In the genomic region with DNA sequence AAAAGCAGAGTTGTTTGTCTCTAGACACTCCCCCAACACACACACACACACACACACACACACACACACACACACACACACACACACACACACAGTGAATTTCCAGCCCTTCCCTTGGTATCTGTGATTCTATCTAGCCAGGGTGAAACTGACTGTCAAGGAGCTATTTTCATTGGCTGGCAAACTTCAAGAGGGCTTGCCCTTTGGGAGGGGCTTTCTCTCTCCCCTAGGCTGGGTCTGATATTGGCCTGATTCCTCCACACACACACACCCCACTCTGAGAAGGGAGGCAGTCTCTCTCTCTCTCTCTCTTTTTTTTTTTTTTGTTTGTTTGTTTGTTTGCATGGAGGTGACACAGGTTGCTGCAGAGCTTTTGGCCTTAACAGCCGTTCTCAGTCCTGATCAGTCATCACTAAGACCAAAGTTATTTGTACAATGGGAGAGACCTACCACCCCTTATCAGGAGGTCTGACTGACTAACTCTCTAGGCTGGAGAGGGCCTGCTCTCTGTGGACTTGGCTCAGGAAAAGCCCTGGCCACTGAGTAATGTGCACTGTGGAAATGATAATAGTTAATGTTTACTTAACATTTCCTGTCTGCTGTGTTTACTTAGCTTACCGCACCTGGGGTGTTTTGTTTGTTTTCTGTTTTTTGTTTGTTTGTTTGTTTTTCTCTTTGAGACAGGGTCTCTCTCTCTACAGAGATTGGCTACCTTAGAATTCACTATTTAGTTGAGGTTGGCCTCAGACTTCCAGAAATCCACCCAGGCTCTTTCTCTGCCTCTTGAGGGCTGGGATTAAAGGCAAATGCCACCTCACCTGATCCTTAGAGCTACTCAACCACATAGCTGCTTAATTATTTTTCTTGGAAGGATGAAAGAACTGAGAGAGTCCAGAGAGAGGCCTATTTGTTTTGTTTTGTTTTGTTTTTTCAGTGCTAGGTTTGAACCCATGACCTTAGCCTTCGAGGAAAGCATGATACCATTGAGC, we compare ENCODE assay signal across 15 mouse cellular contexts. TPM values are rescaled to one million over a fixed set of nuclear protein-coding genes. Genes with fewer than 3 reads are reported as not detected.
DNase-seq lines count a peak whose midpoint lies in the region; ATAC-seq and TF ChIP-seq lines count a peak whose summit lies in the region.
"Had no signal": no experiment of that assay in that cellular context is flagged by ENCODE, and none has a peak within 500 bp of the region (broad histone marks: within the 10 kb centered on the region; RNA-seq: fewer than 3 reads in every experiment).

No protein-coding gene starts in this region.

- intact Hi-C loops in gastrocnemius, postnatal 14 days (cut with DNase I; ENCODE audit: low total_unique reads): no loop called here

- no peaks in the 10 kb centered on the region for H3K27me3 ChIP-seq in kidney, adult 2 months (replicated peaks; ENCODE audit: control insufficient read depth, insufficient read depth, low read length)
- no peaks in the 10 kb centered on the region for H3K27me3 ChIP-seq in hindbrain, embryonic 10.5 days (ENCODE audit: insufficient read depth, poor library complexity, severe bottlenecking)
- H3K27me3 ChIP-seq: embryonic facial prominence, embryonic 13.5 days had no signal

- DNase-seq in kidney, adult 2 months: peak; percentile 63
- DNase-seq in kidney, adult 11 months: no peak
- peak; percentile 50 for DNase-seq in 3T3-L1 (ENCODE audit: low read depth, low spot score)
- DNase-seq in kidney, postnatal 36 days: peak; percentile 43 to 48
- DNase-seq in hindbrain, embryonic 10.5 days (ENCODE audit: low spot score): no peak
- DNase-seq in frontal cortex, postnatal 25 days (ENCODE audit: low spot score in 2 of 2): no peak
- DNase-seq in gastrocnemius, postnatal 14 days: no peak
- DNase-seq: cerebellum, adult 2 months; gastrocnemius, postnatal 36 days; heart, postnatal 36 days; lung, adult 2 months had no signal

- no peak overlapping the region for H3K4me3 ChIP-seq in kidney, adult 2 months (ENCODE audit: insufficient read depth, low read depth, low read length)
- H3K4me3 ChIP-seq in hindbrain, embryonic 10.5 days: no peak overlapping the region
- H3K4me3 ChIP-seq: embryonic facial prominence, embryonic 13.5 days; heart, embryonic 12.5 days had no signal

- peaks cover 16% of the 10 kb centered on the region; the same call in 1 of the 2 replicates for H3K4me1 ChIP-seq in kidney, adult 2 months (ENCODE audit: control insufficient read depth, insufficient read depth, low read length)
- H3K4me1 ChIP-seq in hindbrain, embryonic 10.5 days (replicated peaks): no peaks in the 10 kb centered on the region; the same call in 1 of the 2 replicates
- H3K4me1 ChIP-seq: embryonic facial prominence, embryonic 13.5 days had no signal

- 0 out of 2 replicates have a peak, but pooled peaks have one; percentile 37 for ATAC-seq in megakaryocyte-erythroid progenitor cell, adult 5-6 weeks (replicated peaks; ENCODE audit: low FRiP score, low TSS enrichment, poor library complexity, severe bottlenecking)
- ATAC-seq: midbrain, embryonic 16.5 days had no signal

- no peak for TF ChIP-seq CTCF in kidney, adult 2 months (conservative IDR thresholded peaks at IDR 0.05; ENCODE audit: insufficient read depth, insufficient read length, low read depth, low read length)

- H3K36me3 ChIP-seq in kidney, adult 2 months (ENCODE audit: control insufficient read depth, insufficient read depth, low read length): no peaks in the 10 kb centered on the region
- no peaks in the 10 kb centered on the region for H3K36me3 ChIP-seq in hindbrain, embryonic 10.5 days
- H3K36me3 ChIP-seq: embryonic facial prominence, embryonic 13.5 days; heart, embryonic 12.5 days had no signal

- no peaks in the 10 kb centered on the region for H3K9me3 ChIP-seq in hindbrain, embryonic 10.5 days
- H3K9me3 ChIP-seq: embryonic facial prominence, embryonic 13.5 days; heart, embryonic 12.5 days had no signal

- TF ChIP-seq POLR2A in kidney, adult 2 months (IDR thresholded peaks at IDR 0.05; ENCODE audit: low read depth, low read length): no peak

- H3K27ac ChIP-seq in kidney, adult 2 months (ENCODE audit: insufficient read depth, low read depth, low read length): no peak overlapping the region
- H3K27ac ChIP-seq in hindbrain, embryonic 10.5 days: no peak overlapping the region
- H3K27ac ChIP-seq: embryonic facial prominence, embryonic 13.5 days had no signal

- WGBS in kidney, adult 2 months: 18% methylated on average over 3 of the region's 3 CpGs
- 69% methylated on average over 3 of the region's 3 CpGs for WGBS in hindbrain, embryonic 10.5 days

RNA-seq across cellular contexts. Expression of a gene that starts 14.4 kb away (rescaled TPM):
- 68.7 and 81.7 TPM in 2 replicates for polyA plus RNA-seq in kidney, adult 2 months (2012; rRNA removed)
- not detected in 2 replicates for total RNA-seq in megakaryocyte-erythroid progenitor cell, adult 5-6 weeks (2014; fragmentation: Nextera tagmentation)
- 0.61 TPM in 1 of 2 replicates, not detected in the other for total RNA-seq in megakaryocyte-erythroid progenitor cell, adult 5-6 weeks (2017)
- 9.0 and 10.5 TPM in 2 replicates for polyA plus RNA-seq in hindbrain, embryonic 10.5 days (2016; fragmentation: Nextera tagmentation; extraction: Ambion mirVana)
- 1 to 10 TPM in 1 of 2 experiments, under 1 TPM in 1; 0.55 to 1.4 TPM for total RNA-seq in gastrocnemius, postnatal 14 days (2021)
- total RNA-seq: heart, postnatal 36 days had no signal

RNA-seq across cellular contexts. Expression of a gene that starts 15.5 kb away (rescaled TPM):
- polyA plus RNA-seq in kidney, adult 2 months (2012; rRNA removed): 34.0 and 102 TPM in 2 replicates
- total RNA-seq in megakaryocyte-erythroid progenitor cell, adult 5-6 weeks (2014; fragmentation: Nextera tagmentation): 32.9 and 41.2 TPM in 2 replicates
- total RNA-seq in megakaryocyte-erythroid progenitor cell, adult 5-6 weeks (2017): 12.5 and 19.6 TPM in 2 replicates
- 6.2 and 8.0 TPM in 2 replicates for polyA plus RNA-seq in hindbrain, embryonic 10.5 days (2016; fragmentation: Nextera tagmentation; extraction: Ambion mirVana)
- total RNA-seq in gastrocnemius, postnatal 14 days (2021): 100 to 1,000 TPM; 107 to 123 TPM

Comparison
In these comparisons a context has a peak if more than half of its experiments do, and no peak if none do; other contexts are left out.
1. DNase-seq: peak in kidney, adult 2 months (single experiment), 3T3-L1 (single experiment) and kidney, postnatal 36 days (2 of 2); none in kidney, adult 11 months (single experiment), hindbrain, embryonic 10.5 days (single experiment), frontal cortex, postnatal 25 days (0 of 2) and gastrocnemius, postnatal 14 days (single experiment).